Mouse (Mus musculus) G1E (cell line): ENCODE data around the gene Zswim3.
"Not testable (repeated sequence)": the region's sequence is repeated elsewhere in the genome, so short reads cannot be mapped to it uniquely, and the experiment has no call there.

Experiments
- CTCF ChIP-seq: IDR thresholded peaks from 2 replicates; pipeline ENCODE4 v1.5.1; 2012; ENCODE audit warnings: low read depth, low read length, inconsistent platforms, mixed read lengths
- GATA1 ChIP-seq: IDR thresholded peaks from 2 replicates; pipeline ENCODE4 v1.6.1; 2012; ENCODE audit warnings: borderline replicate concordance, low read length, inconsistent platforms, mixed read lengths
- GATA2 ChIP-seq: IDR thresholded peaks from 2 replicates; pipeline ENCODE4 v1.6.1; 2012; ENCODE audit warnings: low read depth, low read length, inconsistent platforms, borderline replicate concordance
- POLR2AphosphoS5 ChIP-seq: IDR thresholded peaks from 2 replicates; pipeline ENCODE4 v1.6.1; 2012; ENCODE audit warnings: low read depth, low read length, inconsistent platforms; ENCODE audit not compliant: insufficient replicate concordance
- TAL1 ChIP-seq: conservative IDR thresholded peaks from 2 replicates; pipeline ENCODE4 v1.6.1; 2012; ENCODE audit warnings: low read depth, low read length, inconsistent platforms, mixed read lengths

DNA sequence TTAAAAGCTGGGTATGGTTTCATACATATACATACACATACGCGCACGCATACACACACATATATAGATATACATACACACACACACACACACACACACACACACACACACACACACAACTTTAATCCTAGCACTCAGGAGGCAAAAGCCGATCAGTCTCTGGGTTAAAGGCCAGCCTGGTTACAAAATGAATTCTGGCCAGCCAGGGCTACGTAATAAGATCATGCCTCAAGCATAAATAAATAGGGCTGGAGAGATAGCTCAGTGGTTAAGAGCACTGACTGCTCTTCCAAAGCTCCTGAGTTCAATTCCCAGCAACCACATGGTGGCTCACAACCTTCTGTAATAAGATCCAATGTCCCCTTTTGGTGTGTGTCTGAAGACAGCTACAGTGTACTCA is 50.7 kb downstream of the Zswim3 start:
- not testable (repeated sequence) for TF ChIP-seq CTCF, TAL1, GATA1, GATA2, POLR2AphosphoS5
